Mouse (Mus musculus) hindbrain, embryonic 11.5 days (tissue): Measurements from ENCODE around the gene Slc44a1. TPM values are rescaled to one million over a fixed set of nuclear protein-coding genes. Genes with fewer than 3 reads are reported as not detected.

Experiments
- ATAC-seq: fragments of 200-750 bp; cut with Nextera tagmentation; 2 replicates; pipeline ENCODE4 v1.8.0; 2017; ENCODE audit warnings: mild to moderate bottlenecking, moderate TSS enrichment, moderate library complexity; ENCODE audit not compliant: low FRiP score
- DNase-seq: peaks from one replicate; pipeline ENCODE4 v3.0.0-alpha.2; 2015; ENCODE audit warnings: low spot score
- H3K27ac ChIP-seq: fragments of 300-500 bp; sonication (generic); 2 replicates; pipeline ENCODE4 v1.5.1; 2014; ENCODE audit warnings: mild to moderate bottlenecking, low read depth, low read length
- H3K27me3 ChIP-seq: fragments of 300-500 bp; sonication (generic); 2 replicates; pipeline ENCODE4 v1.6.1; 2014; ENCODE audit warnings: mild to moderate bottlenecking, low read length, moderate library complexity, mixed read lengths; ENCODE audit not compliant: control insufficient read depth, insufficient read depth
- H3K36me3 ChIP-seq: fragments of 300-500 bp; sonication (generic); 2 replicates; pipeline ENCODE4 v1.6.1; 2014; ENCODE audit warnings: mild to moderate bottlenecking, low read length, moderate library complexity, mixed read lengths; ENCODE audit not compliant: control insufficient read depth, insufficient read depth
- H3K4me1 ChIP-seq: fragments of 300-500 bp; sonication (generic); replicated peaks from 2 replicates; pipeline ENCODE4 v1.6.1; 2014; ENCODE audit warnings: low read length, mixed read lengths; ENCODE audit not compliant: control insufficient read depth, insufficient read depth
- H3K4me2 ChIP-seq: fragments of 300-500 bp; sonication (generic); replicated peaks from 2 replicates; pipeline ENCODE4 v1.6.1; 2014; ENCODE audit warnings: mild to moderate bottlenecking, low read depth, low read length
- H3K4me3 ChIP-seq: fragments of 300-500 bp; sonication (generic); 2 replicates; pipeline ENCODE4 v1.5.1; 2014; ENCODE audit warnings: low read depth, low read length
- H3K9ac ChIP-seq: fragments of 300-500 bp; sonication (generic); 2 replicates; pipeline ENCODE4 v1.6.1; 2014; ENCODE audit warnings: low read depth, low read length
- H3K9me3 ChIP-seq: fragments of 300-500 bp; sonication (generic); 2 replicates; pipeline ENCODE4 v1.6.1; 2016; ENCODE audit warnings: low read length; ENCODE audit not compliant: control insufficient read depth
- WGBS: fragments of 180-500 bp; shearing (Covaris S2); extraction: QIAGEN DNeasy Blood & Tissue Kit; methylation state at CpG from one replicate; pipeline ENCODE4 v1.1.7; 2014; 5-methylcytosine and 5-hydroxymethylcytosine counted together
- polyA plus RNA-seq: library from polyadenylated mRNA; unstranded; fragments of >200 nt; fragmentation: Nextera tagmentation; extraction: Ambion mirVana; gene quantifications from 2 replicates; pipeline ENCODE4 v1.2.1, GENCODE M21; 2014

Gene Slc44a1
- polyA plus RNA-seq, 1 experiment from 2014 or later = 14.4 TPM

- H3K27ac ChIP-seq = no peak overlapping the region
- ATAC-seq = no peak
- H3K36me3 ChIP-seq = no peaks in the 10 kb centered on the region
- 59% methylated on average over 10 of the region's 10 CpGs for WGBS
- no peak overlapping the region for H3K4me3 ChIP-seq
- no peak overlapping the region for H3K9ac ChIP-seq
- H3K9me3 ChIP-seq = no peaks in the 10 kb centered on the region
- H3K4me2 ChIP-seq = no peak overlapping the region
- DNase-seq = no peak
- no peaks in the 10 kb centered on the region for H3K4me1 ChIP-seq
- no peaks in the 10 kb centered on the region for H3K27me3 ChIP-seq
Observed at GRCm38 (mm10) chr4:53452976-53453889, 13.0 kb downstream of the Slc44a1 start.

- H3K4me3 ChIP-seq = no peak overlapping the region
- H3K9me3 ChIP-seq = no peaks in the 10 kb centered on the region
- no peak overlapping the region for H3K27ac ChIP-seq
- 89% methylated on average over 2 of the region's 2 CpGs for WGBS
- no peaks in the 10 kb centered on the region for H3K4me1 ChIP-seq
- H3K27me3 ChIP-seq = no peaks in the 10 kb centered on the region
- ATAC-seq (no peak), DNase-seq (no peak)
- no peak overlapping the region for H3K4me2 ChIP-seq
- no peaks in the 10 kb centered on the region for H3K36me3 ChIP-seq
- no peak overlapping the region for H3K9ac ChIP-seq
Observed at GRCm38 (mm10) chr4:53455885-53456284, 15.7 kb downstream of the Slc44a1 start.

GRCm38 (mm10) chr4:53456570-53456969, 16.4 kb downstream of the Slc44a1 start:
- Histone ChIP-seq H3K4me2 (no peak overlapping the region), H3K4me3 (no peak overlapping the region), H3K4me1 (no peaks in the 10 kb centered on the region), H3K9ac (no peak overlapping the region), H3K27ac (no peak overlapping the region), H3K27me3 (no peaks in the 10 kb centered on the region), H3K9me3 (no peaks in the 10 kb centered on the region), H3K36me3 (no peaks in the 10 kb centered on the region)
- ATAC-seq = no peak
- no peak for DNase-seq
- 94% methylated on average over 6 of the region's 6 CpGs for WGBS

GRCm38 (mm10) chr4:53458503-53458902, 18.3 kb downstream of the Slc44a1 start:
- 88% methylated on average over 3 of the region's 3 CpGs for WGBS
- no peak for ATAC-seq

GRCm38 (mm10) chr4:53459697-53460096, 19.5 kb downstream of the Slc44a1 start:
- Histone ChIP-seq H3K4me2 (no peak overlapping the region), H3K4me1 (no peaks in the 10 kb centered on the region), H3K9me3 (no peaks in the 10 kb centered on the region), H3K27ac (no peak overlapping the region), H3K9ac (no peak overlapping the region), H3K4me3 (no peak overlapping the region), H3K36me3 (no peaks in the 10 kb centered on the region), H3K27me3 (no peaks in the 10 kb centered on the region)
- DNase-seq (no peak), ATAC-seq (no peak)
- 90% methylated on average over 7 of the region's 7 CpGs for WGBS

More at GRCm38 (mm10) chr4:53458503-53458902, 18.3 kb downstream of the Slc44a1 start:
- Histone ChIP-seq H3K4me3 (no peak overlapping the region), H3K27ac (no peak overlapping the region), H3K4me1 (no peaks in the 10 kb centered on the region), H3K27me3 (no peaks in the 10 kb centered on the region), H3K9me3 (no peaks in the 10 kb centered on the region), H3K36me3 (no peaks in the 10 kb centered on the region), H3K9ac (no peak overlapping the region), H3K4me2 (no peak overlapping the region)
- no peak for DNase-seq

- Histone ChIP-seq H3K27me3 (no peaks in the 10 kb centered on the region), H3K27ac (no peak overlapping the region), H3K4me3 (no peak overlapping the region), H3K4me2 (no peak overlapping the region), H3K9ac (no peak overlapping the region), H3K36me3 (no peaks in the 10 kb centered on the region), H3K4me1 (no peaks in the 10 kb centered on the region), H3K9me3 (no peaks in the 10 kb centered on the region)
- DNase-seq = no peak
- no peak for ATAC-seq
- 89% methylated on average over 4 of the region's 4 CpGs for WGBS
Observed at GRCm38 (mm10) chr4:53461026-53461425, 20.8 kb downstream of the Slc44a1 start.

GRCm38 (mm10) chr4:53462069-53462468, 21.9 kb downstream of the Slc44a1 start:
- 94% methylated on average over 5 of the region's 5 CpGs for WGBS
- no peak overlapping the region for H3K9ac ChIP-seq

GRCm38 (mm10) chr4:53462505-53463251, 22.5 kb downstream of the Slc44a1 start:
- Histone ChIP-seq H3K9ac (no peak overlapping the region), H3K27ac (no peak overlapping the region), H3K36me3 (no peaks in the 10 kb centered on the region), H3K4me3 (no peak overlapping the region), H3K4me1 (no peaks in the 10 kb centered on the region), H3K27me3 (no peaks in the 10 kb centered on the region), H3K9me3 (no peaks in the 10 kb centered on the region), H3K4me2 (no peak overlapping the region)
- WGBS = 89% methylated on average over 18 of the region's 18 CpGs
- DNase-seq (no peak), ATAC-seq (no peak)

More at GRCm38 (mm10) chr4:53462069-53462468, 21.9 kb downstream of the Slc44a1 start:
- Histone ChIP-seq H3K4me1 (no peaks in the 10 kb centered on the region), H3K4me3 (no peak overlapping the region), H3K36me3 (no peaks in the 10 kb centered on the region), H3K27me3 (no peaks in the 10 kb centered on the region), H3K4me2 (no peak overlapping the region), H3K9me3 (no peaks in the 10 kb centered on the region), H3K27ac (no peak overlapping the region)
- no peak for DNase-seq
- no peak for ATAC-seq
